In genomic region chr16:65370939-65371338, GRCm38 (mm10) we compare ENCODE assay signal across 9 mouse cellular contexts.
A peak's percentile ranks its signal among the peaks of the same experiment; 100 is the strongest.
DNase-seq lines count a peak whose midpoint lies in the region; ATAC-seq and TF ChIP-seq lines count a peak whose summit lies in the region.
"Had no signal": no experiment of that assay in that cellular context is flagged by ENCODE, and none has a peak within 500 bp of the region (broad histone marks: within the 10 kb centered on the region; RNA-seq: fewer than 3 reads in every experiment).

No protein-coding gene starts in this region.

- peak; percentile 63 for TF ChIP-seq CTCF in liver, postnatal 0 days (IDR thresholded peaks at IDR 0.05; ENCODE audit: low read depth)
- TF ChIP-seq CTCF in stomach, postnatal 0 days (IDR thresholded peaks at IDR 0.05; ENCODE audit: low read depth): peak; percentile 72

- WGBS in forebrain, embryonic 12.5 days: 74% methylated on average over 2 of the region's 2 CpGs
- whole genome bisulfite sequencing in forebrain, embryonic 13.5 days: 71% methylated on average over 2 of the region's 2 CpGs
- 57% methylated on average over 2 of the region's 2 CpGs for WGBS in liver, postnatal 0 days (ENCODE audit: insufficient replicate concordance)
- WGBS in stomach, postnatal 0 days: 61% methylated on average over 2 of the region's 2 CpGs
- 68% methylated on average over 2 of the region's 2 CpGs for whole genome bisulfite sequencing in hindbrain, embryonic 14.5 days

- DNase-seq in liver, postnatal 0 days: no peak
- no peak for DNase-seq in liver
- DNase-seq in embryo, embryonic 9.5 days (ENCODE audit: extremely low spot score): peak; percentile 20
- DNase-seq in stomach, postnatal 0 days (ENCODE audit: low spot score): no peak
- no peak for DNase-seq in frontal cortex, postnatal 36 days (ENCODE audit: low spot score in 2 of 2)
- no peak for DNase-seq in hindbrain, embryonic 14.5 days (ENCODE audit: low spot score)

- H3K9ac ChIP-seq in forebrain, embryonic 12.5 days: no peak overlapping the region
- H3K9ac ChIP-seq in forebrain, embryonic 13.5 days: no peak overlapping the region
- no peak overlapping the region for H3K9ac ChIP-seq in liver, postnatal 0 days (replicated peaks)
- H3K9ac ChIP-seq in stomach, postnatal 0 days (ENCODE audit: low read length): no peak overlapping the region
- no peak overlapping the region for H3K9ac ChIP-seq in hindbrain, embryonic 14.5 days
- H3K9ac ChIP-seq: embryonic facial prominence, embryonic 15.5 days had no signal

- no peaks in the 10 kb centered on the region for H3K36me3 ChIP-seq in forebrain, embryonic 12.5 days (replicated peaks)
- no peaks in the 10 kb centered on the region for H3K36me3 ChIP-seq in forebrain, embryonic 13.5 days (ENCODE audit: poor library complexity, severe bottlenecking)
- no peaks in the 10 kb centered on the region for H3K36me3 ChIP-seq in liver, postnatal 0 days (replicated peaks; ENCODE audit: insufficient read depth, low read length)
- H3K36me3 ChIP-seq in stomach, postnatal 0 days (ENCODE audit: control insufficient read depth, insufficient read depth, low read length): no peaks in the 10 kb centered on the region
- H3K36me3 ChIP-seq in hindbrain, embryonic 14.5 days (replicated peaks; ENCODE audit: control insufficient read depth, insufficient read depth): no peaks in the 10 kb centered on the region
- H3K36me3 ChIP-seq: embryonic facial prominence, embryonic 15.5 days had no signal

- ATAC-seq in forebrain, embryonic 12.5 days (ENCODE audit: low FRiP score): peak; percentile 58; the same call in 1 of the 2 replicates
- ATAC-seq in forebrain, embryonic 13.5 days: no peak
- no peak for ATAC-seq in liver, postnatal 0 days
- no peak for ATAC-seq in stomach, postnatal 0 days (ENCODE audit: low FRiP score, low TSS enrichment)
- no peak for ATAC-seq in hindbrain, embryonic 14.5 days (ENCODE audit: low FRiP score)

- H3K27ac ChIP-seq in forebrain, embryonic 12.5 days: no peak overlapping the region
- no peak overlapping the region for H3K27ac ChIP-seq in forebrain, embryonic 13.5 days
- no peak overlapping the region for H3K27ac ChIP-seq in liver, postnatal 0 days (ENCODE audit: low read depth)
- no peak overlapping the region for H3K27ac ChIP-seq in stomach, postnatal 0 days (replicated peaks)
- H3K27ac ChIP-seq in hindbrain, embryonic 14.5 days: no peak overlapping the region
- H3K27ac ChIP-seq: embryonic facial prominence, embryonic 15.5 days had no signal

- no peaks in the 10 kb centered on the region for H3K9me3 ChIP-seq in forebrain, embryonic 12.5 days
- H3K9me3 ChIP-seq in forebrain, embryonic 13.5 days (replicated peaks): no peaks in the 10 kb centered on the region
- no peaks in the 10 kb centered on the region for H3K9me3 ChIP-seq in liver, postnatal 0 days (ENCODE audit: low read length)
- no peaks in the 10 kb centered on the region for H3K9me3 ChIP-seq in stomach, postnatal 0 days (ENCODE audit: control insufficient read depth, low read length)
- H3K9me3 ChIP-seq in hindbrain, embryonic 14.5 days (ENCODE audit: control insufficient read depth, low read length): no peaks in the 10 kb centered on the region
- H3K9me3 ChIP-seq: embryonic facial prominence, embryonic 15.5 days had no signal

- TF ChIP-seq EP300 in liver, postnatal 0 days (IDR thresholded peaks at IDR 0.05; ENCODE audit: low read depth): no peak
- TF ChIP-seq EP300 in stomach, postnatal 0 days (optimal IDR thresholded peaks at IDR 0.05): no peak

- H3K4me1 ChIP-seq in forebrain, embryonic 12.5 days: no peaks in the 10 kb centered on the region
- H3K4me1 ChIP-seq in forebrain, embryonic 13.5 days: no peaks in the 10 kb centered on the region
- H3K4me1 ChIP-seq in liver, postnatal 0 days (ENCODE audit: insufficient read depth): no peaks in the 10 kb centered on the region
- no peaks in the 10 kb centered on the region for H3K4me1 ChIP-seq in stomach, postnatal 0 days (replicated peaks; ENCODE audit: control insufficient read depth, insufficient read depth)
- no peaks in the 10 kb centered on the region for H3K4me1 ChIP-seq in hindbrain, embryonic 14.5 days (replicated peaks; ENCODE audit: control insufficient read depth, insufficient read depth, low read length)
- H3K4me1 ChIP-seq: embryonic facial prominence, embryonic 15.5 days had no signal

- no peaks in the 10 kb centered on the region for H3K27me3 ChIP-seq in forebrain, embryonic 12.5 days
- H3K27me3 ChIP-seq in forebrain, embryonic 13.5 days: no peaks in the 10 kb centered on the region
- no peaks in the 10 kb centered on the region for H3K27me3 ChIP-seq in liver, postnatal 0 days (ENCODE audit: insufficient read depth, low read length)
- H3K27me3 ChIP-seq in stomach, postnatal 0 days (ENCODE audit: control insufficient read depth, insufficient read depth, low read length): no peaks in the 10 kb centered on the region
- H3K27me3 ChIP-seq in hindbrain, embryonic 14.5 days (ENCODE audit: control insufficient read depth, insufficient read depth, low read length): no peaks in the 10 kb centered on the region
- H3K27me3 ChIP-seq: embryonic facial prominence, embryonic 15.5 days had no signal

- H3K4me2 ChIP-seq in forebrain, embryonic 12.5 days: no peak overlapping the region
- H3K4me2 ChIP-seq in forebrain, embryonic 13.5 days: no peak overlapping the region
- H3K4me2 ChIP-seq in liver, postnatal 0 days (ENCODE audit: low read depth, low read length): no peak overlapping the region
- H3K4me2 ChIP-seq in stomach, postnatal 0 days (replicated peaks; ENCODE audit: low read depth): no peak overlapping the region
- H3K4me2 ChIP-seq in hindbrain, embryonic 14.5 days (replicated peaks): no peak overlapping the region
- H3K4me2 ChIP-seq: embryonic facial prominence, embryonic 15.5 days had no signal

- H3K4me3 ChIP-seq in forebrain, embryonic 12.5 days (replicated peaks): no peak overlapping the region
- no peak overlapping the region for H3K4me3 ChIP-seq in forebrain, embryonic 13.5 days
- no peak overlapping the region for H3K4me3 ChIP-seq in liver, postnatal 0 days (ENCODE audit: low read depth, low read length)
- no peak overlapping the region for H3K4me3 ChIP-seq in stomach, postnatal 0 days (ENCODE audit: low read depth, low read length)
- no peak overlapping the region for H3K4me3 ChIP-seq in hindbrain, embryonic 14.5 days (replicated peaks; ENCODE audit: low read length)
- H3K4me3 ChIP-seq: embryonic facial prominence, embryonic 15.5 days had no signal
